Mouse (Mus musculus) thymus, postnatal 36 days (tissue): Measurements from ENCODE around the gene Cyp2c66.
"Not testable (repeated sequence)": the region's sequence is repeated elsewhere in the genome, so short reads cannot be mapped to it uniquely, and the experiment has no call there.

Experiments used
- DNase-seq, 2 experiments: peaks; one replicate each; pipeline ENCODE4 v3.0.0; 2022; ENCODE audit warnings: mixed read lengths in 2 of 2

Gene Cyp2c66

DNA sequence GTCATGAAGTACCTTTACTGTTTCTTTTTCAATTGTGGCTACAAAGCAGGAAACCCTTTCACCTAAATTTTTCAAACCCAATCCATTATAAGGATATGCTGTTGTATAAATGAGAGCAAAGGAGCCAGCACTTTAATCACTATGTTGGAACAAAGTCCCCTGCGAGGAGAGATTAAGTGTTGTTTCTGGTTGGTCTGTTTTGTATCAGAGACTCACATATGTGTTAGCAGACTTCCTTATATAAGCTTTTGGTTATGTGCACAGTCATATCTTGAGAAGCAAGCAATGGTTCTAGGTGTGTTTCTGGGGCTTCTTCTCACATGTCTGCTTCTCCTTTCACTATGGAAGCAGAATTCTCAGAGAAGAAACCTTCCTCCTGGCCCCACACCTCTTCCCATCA lies at the start of gene Cyp2c66:
Gene Cyp2c66 (plus strand): TSS at position 255 of the 400 bp plus-strand sequence.
- DNase-seq = no peak

DNA sequence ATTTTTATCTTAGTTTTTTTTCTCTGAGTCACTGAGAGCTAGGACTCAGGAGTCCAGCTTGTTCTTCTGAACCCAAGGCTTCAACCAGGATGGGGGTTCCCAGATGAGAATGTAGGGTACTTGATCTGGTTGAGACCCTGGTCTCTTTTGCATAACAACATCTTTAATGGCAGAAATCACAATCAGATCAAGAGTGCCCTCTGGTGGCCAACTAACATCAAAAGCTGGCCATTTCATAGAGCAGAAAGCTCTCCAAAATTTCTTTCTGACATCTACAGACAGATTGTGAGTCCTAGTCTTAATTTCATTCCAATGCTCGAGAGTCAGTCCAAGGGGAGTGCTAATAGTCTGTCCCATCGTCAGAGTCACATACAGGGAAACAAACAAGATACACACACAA lies 14.9 kb upstream of the Cyp2c66 start:
- DNase-seq = not testable (repeated sequence)

DNA sequence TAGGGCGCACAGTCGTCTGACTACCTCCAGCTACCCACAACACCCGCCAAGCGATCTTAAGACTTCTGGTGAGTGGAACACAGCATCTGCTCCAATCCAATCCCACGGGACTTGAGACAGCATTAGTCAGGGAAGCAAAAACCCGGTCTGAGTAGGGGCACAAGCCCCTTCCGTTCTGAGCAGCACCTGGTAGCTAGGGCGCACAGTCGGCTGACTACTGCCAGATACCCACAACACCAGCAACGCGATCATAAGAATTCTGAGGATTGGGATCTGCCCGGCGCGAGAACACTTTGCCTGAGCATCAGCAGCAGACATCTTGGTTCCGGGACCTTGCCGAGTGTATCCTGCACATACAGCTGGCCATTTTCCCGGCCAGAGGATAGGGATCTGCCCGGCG lies 43.1 kb downstream of the Cyp2c66 start:
- not testable (repeated sequence) for DNase-seq
